Mouse (Mus musculus) bone marrow, adult 2 months (tissue): Measurements from ENCODE around the gene Plet1.

Experiments
- CTCF ChIP-seq: fragments of 200-500 bp; IDR thresholded peaks from 2 replicates; pipeline ENCODE4 v1.5.1; 2011; ENCODE audit warnings: low read length, control low read depth; ENCODE audit not compliant: control insufficient read depth, insufficient read depth
- POLR2A ChIP-seq: fragments of 200-500 bp; IDR thresholded peaks from 2 replicates; pipeline ENCODE4 v1.6.1; 2011; ENCODE audit warnings: low read depth, mild to moderate bottlenecking, control low read depth, low read length, borderline replicate concordance; ENCODE audit not compliant: control insufficient read depth

- TF ChIP-seq CTCF (no peak), POLR2A (no peak)
Measured at GRCm38 (mm10) chr9:50457596-50457995, 36.7 kb upstream of the Plet1 start.
